Mouse (Mus musculus) kidney, postnatal 36 days (tissue): ENCODE measurements around the gene Acr.

ENCODE experiments used
- DNase-seq, 2 experiments: peaks; one replicate each; pipeline ENCODE4 v3.0.0; 2021 to 2022; ENCODE audit warnings: mixed read lengths in 2 of 2

The Acr gene

DNA sequence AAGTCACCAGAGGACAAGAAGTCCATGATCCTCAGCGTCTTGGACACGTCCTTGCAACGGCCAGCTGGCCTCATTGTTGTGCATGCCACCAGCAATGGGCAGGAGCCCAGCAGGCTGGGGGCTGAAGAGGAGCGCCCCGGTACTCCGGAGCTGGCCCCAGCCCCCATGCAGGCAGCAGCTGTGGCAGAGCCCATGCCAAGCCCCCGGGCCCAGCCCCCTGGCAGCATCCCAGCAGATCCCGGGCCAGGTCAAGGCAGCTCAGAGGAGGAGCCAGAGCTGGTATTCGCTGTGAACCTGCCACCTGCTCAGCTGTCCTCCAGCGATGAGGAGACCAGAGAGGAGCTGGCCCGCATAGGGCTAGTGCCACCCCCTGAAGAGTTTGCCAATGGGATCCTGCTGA, 19.3 kb upstream of the Acr start:
- no peak for DNase-seq

DNA sequence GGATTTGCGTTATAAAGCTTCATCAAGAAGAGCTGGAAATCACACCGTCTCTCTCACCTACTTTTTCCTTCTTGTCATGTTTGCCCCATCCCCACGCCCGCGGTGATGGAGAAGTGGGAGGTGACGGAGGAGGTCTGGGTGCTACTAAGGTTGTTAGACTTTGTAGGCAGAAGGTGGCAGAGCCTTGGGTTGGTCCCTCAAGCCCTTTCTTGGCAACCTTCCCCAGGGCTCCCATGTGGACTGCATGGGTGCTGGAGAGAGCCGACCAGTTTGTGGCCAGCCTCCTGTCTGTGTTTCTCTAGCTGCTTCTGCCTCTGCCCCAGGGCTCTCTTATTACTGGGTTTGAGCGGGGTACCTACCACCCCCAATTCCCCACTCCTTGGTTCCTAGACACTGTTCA, 17.6 kb upstream of the Acr start:
- DNase-seq, result no peak

DNA sequence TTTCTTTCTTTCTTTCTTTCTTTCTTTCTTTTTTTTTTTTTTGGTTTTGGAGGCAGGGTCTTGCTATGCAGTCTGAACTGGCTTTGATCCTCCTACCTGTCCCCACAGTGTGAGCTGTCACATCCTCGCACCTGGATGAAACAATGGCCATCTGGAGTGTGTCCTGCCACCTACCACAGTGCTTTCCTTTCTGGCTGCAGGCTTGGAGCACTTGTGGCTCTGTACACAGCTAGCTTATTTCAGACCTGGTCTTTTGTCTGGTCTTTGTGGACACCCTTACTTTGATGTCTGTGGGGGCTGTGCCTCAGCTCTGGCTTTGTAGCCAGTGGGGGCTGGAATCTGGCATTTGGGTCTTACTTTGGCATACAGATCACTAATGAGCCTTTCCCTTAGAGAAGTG, 16.4 kb upstream of the Acr start:
- no peak for DNase-seq

DNA sequence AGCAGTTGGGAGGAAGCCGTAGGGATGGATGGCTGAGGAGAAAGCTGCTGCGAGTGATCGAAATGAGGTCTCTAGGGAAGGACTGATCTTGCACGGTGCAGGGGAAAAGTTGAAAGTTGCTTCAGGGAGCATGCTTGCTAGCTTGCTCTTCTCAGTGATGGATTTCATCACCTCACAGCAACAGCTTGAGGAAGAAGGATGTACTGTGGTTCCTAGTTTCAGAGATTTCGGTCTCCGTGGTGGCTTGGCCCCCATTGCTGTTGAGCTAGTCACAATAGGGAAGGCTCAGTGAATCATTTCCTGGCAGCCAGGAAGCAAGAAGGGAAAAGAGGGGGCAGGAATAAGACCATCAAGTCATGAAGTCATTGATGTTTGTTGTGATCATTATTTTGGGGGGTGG, 12.5 kb upstream of the Acr start:
- DNase-seq, result no peak

DNA sequence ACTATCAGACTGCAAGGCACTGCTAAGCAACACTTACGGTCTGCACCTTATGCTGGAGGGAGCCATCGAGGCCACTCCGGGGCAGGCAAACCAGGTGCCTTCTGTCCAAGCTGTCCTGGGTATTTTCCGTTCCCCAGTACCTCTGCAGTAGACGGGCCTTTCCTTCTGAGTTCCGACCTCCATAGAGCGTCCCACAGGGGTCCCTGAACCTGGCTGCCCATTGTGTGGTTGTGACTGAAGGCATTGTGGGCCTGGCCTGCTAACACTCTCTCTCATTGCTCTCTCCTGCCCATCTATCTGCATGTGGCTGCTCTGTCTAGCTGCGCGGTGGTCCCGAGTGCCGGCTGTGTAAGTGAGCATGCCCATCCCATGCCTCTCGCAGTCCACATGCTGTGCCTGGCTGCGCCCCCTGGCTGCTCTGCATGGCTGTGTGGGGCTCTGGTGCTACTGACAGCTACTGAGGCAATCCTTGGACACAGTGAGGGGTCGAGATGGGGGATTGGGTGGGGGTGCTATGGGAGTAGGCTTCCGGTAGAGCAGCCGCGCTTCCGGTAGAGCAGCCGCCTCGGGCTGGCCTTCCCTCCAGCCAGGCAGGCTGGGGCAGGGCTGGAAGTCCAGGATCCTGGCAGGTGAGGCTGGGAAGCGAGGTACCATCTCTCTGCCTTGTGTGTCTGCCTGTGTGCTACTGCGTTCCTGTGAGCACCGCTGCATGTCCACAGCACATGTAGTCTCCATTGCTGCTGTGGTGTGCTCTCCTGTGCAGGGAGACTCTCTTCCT, 11.5 kb upstream of the Acr start:
- DNase-seq, result peak; percentile 18 to 23

DNA sequence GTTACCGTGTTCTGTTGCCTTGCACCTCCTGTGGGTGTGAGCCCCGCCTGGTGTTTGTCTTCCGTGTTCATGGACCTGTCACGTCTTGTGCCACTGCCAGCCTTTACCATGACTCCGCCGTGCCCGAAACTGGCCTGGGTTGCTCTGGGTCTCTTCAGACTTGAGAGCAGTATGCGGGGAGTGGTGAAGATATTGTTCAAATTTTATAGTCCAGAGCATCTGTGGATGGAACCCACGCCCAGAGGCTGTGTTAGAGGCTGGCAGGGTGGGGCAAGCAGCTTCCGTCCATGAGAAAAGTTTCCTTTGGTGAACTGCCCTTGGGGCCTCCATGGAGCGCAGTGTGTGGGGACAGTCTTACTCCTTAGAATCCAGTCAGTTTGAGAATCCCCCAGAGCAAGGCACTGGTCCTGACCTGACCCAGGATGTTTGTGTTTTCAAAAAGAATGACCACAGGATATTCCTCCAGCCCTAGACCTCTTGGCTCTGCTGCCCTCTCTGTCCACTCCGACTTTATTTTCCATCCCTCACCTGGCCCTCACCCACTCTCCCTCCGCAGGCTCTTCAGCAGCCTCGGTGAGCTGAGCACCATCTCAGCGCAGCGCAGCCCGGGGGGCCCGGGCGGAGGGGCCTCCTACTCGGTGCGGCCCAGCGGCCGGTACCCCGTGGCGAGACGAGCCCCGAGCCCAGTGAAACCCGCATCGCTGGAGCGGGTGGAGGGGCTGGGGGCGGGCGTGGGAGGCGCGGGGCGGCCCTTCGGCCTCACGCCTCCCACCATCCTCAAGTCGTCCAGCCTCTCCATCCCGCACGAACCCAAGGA, 10.7 kb upstream of the Acr start:
- DNase-seq, result no peak

DNA sequence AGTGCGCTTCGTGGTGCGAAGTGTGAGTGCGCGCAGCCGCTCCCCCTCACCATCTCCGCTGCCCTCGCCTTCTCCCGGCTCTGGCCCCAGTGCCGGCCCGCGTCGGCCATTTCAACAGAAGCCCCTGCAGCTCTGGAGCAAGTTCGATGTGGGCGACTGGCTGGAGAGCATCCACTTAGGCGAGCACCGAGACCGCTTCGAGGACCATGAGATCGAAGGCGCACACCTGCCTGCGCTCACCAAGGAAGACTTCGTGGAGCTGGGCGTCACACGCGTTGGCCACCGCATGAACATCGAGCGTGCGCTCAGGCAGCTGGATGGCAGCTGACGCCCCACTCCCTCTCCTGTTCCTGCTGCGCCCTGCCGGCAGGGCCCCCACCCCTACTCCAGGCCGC, 10.1 kb upstream of the Acr start:
- DNase-seq, result no peak

DNA sequence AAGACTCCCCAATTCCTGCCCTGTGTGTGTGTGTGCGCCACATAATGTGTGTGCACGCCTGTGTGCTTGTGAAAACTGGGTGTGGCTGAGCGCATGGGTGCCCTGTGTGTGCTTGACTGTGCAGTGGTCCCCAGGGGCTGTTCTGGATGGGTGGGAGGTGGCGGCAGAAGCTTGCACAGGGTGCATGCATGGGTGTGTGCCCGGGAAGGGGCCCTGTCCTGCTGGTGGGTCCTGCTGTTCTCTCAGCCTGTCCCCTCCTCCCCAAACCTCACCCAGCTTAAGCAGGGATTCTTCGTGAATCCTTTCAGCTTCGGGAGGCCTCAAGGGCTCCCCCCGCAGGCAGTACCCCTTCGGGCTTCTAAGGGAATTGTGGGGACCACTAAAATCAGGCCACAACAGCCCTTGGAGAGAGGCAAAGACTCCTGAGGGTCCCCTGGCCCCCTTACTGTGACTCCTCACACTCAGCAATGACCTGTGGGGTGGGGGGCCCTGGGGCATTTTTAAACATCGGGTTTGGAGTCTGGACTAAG, 8.9 kb upstream of the Acr start:
- no peak for DNase-seq

DNA sequence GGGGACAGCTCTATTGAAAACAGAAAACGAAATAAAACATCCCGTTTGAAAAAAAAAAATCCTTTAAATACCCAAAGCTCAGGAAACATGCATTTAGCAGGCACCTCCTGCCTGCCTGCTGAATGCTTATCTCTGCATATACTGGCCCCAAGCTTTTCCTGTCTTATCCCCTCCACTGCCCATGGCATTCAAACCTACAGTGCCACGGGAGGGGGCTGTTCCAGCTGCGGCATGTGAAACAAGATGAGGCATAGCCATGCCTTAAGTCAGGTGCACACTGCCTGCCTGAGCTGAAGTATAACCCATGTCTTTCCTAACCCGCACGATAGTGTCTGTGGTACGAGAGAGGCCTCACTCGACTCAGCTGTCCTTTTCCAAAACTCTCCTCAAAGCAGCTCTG, 4.0 kb downstream of the Acr start:
- DNase-seq, result no peak

DNA sequence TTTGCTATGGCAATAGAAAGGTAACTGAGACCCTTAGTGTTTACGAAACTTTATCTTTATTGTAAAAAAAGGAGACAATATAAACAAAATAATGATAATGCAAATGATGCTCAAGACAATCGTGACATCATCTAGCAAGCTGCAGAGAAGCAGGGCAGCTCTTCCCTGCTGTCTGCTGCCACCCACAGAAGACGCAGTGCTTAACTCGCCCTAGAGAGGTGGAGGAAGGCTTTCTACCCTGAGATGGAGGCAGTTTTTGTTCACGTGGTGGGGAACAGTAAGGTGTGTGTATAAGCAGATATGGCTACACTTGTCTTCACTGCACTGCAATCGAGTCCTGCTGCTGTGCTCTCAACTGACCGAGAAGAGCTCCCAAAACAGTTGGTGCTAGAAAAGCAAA, 14.4 kb downstream of the Acr start:
- DNase-seq, result no peak

DNA sequence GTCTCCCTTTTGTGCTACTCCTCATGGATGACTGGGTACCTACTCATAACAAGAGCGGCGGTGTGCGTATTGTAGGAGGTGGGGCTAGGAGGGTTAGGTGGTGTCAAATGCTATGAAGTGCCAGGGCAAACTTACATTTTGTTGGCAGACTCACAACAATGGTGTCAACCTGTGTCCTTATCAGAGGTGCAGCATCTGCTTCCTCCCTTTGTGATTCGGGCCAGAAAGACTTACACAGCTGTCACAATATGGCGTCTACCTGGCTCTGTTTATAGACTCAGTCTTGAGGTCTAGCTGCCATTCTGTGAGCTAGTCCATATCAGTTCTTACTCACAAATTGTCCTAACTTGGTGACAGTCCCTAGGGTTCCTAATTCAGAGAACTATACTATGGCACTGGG, 17.0 kb downstream of the Acr start:
- no peak for DNase-seq

DNA sequence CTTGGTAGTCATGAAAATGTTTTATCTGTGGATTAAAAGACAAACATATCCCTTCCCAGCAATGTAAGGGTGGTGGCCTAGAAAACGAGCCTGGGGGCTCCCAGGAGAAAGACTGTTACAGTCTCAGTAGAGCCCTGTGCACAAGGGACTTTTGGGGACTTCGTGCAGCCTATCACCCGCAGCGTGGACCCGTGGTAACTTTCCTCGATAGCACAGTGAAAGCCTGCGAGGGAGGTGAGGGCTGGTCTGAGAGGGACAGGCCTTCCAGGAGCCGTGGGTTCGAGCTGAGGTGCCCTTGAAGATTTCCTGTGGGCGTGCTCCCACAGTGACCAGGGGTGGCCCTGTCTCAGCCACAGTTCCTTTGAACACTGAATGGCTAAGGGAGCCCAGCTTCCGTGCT, 17.5 kb downstream of the Acr start:
- no peak for DNase-seq

DNA sequence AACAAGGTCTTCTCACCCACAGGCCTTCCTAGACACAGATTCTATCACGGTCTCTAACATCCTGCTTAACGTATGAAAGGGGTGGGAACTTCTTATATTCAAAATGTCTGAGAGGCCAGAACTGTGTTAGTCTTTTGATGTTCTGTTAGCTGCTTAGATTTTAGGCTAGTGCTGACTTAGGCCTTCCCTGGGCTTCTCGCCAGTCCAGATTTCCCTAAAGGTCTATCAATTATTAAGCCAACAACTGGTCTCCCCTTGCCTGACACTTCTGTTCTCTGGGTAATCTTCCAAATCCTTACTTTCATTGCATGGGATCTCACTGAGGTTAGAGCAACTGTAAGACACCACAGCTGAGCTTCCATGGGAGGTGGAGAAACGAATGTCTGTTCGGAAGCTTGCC, 21.0 kb downstream of the Acr start:
- peak; percentile 75 to 82 for DNase-seq

DNA sequence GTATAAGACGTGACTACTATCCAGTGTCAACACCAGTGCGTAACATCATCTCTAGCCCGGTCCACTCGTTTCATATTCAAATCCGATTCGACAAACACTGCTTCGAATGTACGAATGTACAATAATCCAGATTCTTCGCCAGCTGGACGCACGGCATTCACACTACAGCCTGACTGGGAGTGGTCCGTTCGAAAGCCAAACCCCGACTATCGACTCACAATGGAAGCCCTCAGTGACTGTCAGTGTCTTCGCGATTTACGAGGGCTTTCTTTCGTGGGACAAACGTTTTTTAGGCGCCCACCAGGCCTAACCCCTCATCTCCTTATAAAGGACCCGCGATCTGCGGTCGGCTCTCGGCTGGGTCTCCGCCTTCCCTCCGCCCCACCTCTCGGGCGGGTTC, 23.2 kb downstream of the Acr start:
- DNase-seq, result no peak

DNA sequence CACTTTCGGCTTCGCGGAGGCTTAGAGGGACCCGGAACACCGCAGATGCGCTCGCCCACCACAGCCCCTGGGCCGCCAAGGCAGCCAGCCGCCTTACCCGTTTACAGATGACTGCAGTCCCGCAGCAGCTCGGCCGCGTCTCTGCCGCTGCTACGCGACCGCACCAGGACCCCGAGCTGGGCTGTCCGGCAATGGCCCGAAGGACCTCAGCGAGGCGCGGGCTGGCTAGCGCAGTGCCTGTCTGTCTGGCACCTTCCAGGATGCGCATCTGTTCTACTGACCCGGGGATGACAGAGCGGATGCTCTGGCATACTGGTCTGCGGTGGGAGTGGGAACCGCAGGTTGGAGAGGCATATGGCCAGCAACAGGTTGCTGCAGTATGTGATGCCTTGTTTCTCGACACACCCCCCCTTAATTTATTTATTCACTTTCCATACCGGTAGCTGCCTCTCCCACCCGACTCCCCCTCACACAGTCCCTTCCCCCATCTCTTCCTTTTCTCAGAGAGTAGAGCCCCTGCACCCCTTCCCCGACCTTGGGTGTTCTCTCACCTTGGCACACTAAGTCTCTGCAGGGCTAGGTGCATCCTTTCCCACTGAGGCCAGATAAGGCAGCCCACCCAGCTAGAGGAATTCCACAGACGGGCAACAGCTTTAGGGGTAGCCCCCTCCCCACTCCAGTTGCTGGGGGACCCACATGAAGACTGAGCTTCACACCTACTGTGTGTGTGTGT, 23.8 kb downstream of the Acr start, which contains the start of gene Rabl2:
Gene Rabl2 (minus strand): TSS at position 201 of the 733 bp plus-strand sequence.
- DNase-seq, result peak; percentile 88 to 94

DNA sequence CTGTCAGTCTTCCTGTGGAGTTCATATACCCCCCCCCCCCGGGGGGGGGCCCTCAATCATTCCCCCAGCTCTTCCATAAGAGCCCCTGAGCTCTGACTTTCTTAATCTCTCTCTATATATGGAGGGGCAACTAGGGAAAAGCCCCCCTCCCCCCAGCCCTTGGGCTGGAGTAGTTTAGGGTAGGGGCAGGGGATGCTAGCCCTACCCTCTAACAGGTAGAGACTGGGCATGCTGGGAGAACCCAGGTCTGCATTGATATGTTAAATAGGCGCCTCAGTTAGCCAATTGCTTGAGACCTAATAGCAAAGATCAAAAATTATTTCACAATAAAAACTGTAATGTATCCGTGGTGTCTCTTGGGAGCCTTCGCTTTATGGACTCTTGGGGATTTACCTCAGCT, 24.4 kb downstream of the Acr start:
- no peak for DNase-seq

DNA sequence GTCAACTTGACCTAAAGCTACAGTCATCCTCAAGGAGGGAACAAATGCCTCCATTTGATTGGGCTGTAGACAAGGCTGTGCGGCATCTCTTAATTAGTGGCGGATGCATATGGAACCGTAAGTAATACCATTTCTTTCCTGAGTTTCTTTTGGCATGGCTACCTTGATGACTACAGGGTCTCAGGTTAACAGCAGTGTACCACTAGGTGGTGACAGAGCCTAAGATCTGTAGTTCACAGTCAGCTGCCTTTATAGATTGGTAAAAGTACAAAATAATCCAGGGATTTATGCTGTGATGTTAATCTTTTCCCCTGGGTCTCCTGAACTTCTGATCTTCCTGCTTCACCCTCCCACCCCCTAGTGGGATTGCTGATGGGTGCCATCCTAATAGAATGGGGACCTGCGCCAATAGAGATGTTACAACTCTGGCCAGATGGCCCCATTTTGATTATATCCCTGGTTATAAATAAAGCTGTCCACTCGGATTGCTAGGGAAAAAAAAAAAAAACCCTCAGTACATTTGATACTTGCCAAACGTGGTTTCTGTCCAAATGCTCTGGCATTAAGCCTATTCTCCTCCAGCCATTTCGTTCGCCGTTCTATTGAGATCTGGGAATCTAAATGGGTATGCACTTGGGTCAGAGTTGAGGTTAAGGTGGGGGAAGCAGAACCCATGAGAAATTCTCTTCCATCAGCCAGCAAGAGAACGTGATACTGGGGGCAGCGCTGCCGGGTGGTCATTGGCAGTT, 37.9 kb downstream of the Acr start:
- DNase-seq, result no peak

DNA sequence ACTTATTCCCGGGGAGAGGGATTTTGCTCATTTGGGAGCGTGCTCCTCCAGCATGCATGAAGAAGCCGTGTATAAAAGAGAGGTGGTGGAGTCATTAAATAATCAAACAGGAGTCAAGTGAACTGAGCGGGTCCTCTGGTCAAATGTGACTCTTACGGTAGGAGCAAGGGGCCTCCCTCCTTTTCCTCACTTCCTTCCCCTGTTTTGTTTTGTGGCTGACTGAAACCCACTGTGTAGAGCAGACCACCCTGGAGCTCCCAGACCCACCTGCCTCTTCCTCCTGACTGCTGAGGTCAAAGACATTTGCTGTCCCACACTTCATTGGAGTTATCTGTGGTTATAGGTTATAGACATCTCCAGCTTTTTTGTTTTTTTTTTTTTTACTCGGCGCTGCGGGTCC, 39.4 kb downstream of the Acr start:
- DNase-seq, result no peak

DNA sequence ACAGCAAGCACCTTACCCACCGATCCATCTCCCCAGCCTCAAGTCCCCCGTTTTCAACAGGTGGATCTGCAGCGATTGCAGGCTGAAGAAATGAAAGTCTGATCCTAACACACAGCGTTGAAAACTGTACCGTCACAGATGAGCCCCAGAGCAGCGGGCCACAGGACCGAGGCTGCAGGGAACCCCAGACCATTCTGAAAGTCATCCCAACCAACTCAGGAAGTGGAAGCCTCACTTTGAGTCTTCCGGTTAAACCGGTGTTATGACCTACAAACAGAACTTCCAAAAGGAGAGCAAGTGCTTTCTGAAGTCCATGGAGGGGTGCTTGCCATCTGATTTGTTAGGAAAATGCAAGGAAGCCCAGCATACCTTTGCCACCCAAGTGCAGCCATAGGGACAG, 39.8 kb downstream of the Acr start:
- no peak for DNase-seq

DNA sequence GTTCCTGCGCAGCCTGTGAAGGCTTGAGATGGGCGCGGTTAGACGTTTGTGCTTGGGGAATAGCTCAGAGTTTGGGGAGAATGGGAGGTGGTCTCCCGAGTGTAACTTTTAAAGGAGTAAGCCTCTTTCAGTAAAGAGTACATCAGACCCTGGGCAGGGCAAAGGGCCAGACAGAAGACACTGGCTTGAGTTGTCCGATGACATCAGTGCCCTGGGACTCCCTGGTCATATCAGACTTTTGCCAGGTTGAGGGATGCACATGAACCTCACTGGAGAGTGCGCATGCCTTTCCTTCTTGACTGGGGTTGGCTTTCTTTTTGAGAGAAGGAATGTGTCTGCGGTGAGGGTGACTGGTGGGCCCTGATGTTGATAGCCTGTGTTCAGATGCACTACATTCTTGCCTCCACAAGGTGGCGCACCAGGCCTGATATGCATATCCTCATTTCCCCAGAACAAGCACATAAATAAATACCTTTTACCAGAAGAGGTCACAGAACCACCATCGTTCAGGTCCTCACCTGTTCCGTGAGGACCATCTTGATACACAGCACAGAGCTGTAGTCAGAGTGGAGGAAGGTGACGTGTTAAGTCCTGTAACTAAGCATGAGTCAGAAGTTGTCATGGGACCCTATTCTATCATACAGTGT, 54.3 kb downstream of the Acr start:
- DNase-seq, result peak; percentile 4 to 61

DNA sequence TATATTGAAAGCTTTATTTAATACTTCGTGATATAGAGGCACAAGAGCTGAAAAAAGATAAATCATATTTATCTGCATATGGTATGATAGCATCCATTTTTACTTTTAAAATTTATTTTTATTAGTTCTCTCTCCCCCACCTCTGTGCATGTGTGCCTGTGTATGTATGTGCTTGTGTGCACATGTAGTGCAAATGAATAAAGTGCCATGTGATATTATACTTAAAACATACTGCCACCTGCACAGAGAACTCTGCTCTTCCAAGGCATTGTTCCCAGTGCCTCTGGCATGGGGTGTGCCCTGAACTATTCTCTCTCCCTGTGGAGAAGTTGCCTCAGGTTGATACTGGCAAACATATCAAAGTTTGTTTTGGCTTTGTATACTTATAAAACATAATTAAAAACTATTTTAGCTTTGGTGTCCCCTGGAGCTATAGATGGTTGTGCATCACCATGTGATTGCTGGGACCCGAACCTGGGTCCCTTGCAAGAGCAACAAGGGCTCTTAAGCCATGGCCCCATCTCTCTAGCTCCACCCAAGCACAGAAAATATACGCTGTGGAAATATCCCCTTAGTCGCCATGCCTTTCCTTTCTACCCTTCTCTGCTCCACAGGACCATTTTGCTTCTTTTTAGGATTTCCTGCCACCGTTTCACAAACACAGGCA, 55.0 kb downstream of the Acr start:
- DNase-seq, result no peak

DNA sequence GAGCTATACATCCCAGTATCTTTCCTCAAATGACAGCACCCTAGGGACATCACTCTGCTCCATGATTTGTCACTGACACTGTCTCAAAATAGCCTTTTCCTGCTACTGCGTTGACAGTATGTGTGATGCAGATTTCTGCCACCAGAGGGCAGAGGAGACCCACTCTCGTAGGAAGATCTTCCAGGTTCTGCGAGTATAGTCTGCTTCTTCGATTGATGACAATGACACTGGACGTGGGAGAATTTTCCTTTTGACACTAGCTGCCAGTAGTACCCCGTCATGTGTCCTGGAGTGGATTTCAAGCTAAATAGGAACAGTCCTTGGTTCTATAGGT, 55.5 kb downstream of the Acr start:
- DNase-seq, result peak; percentile 43 to 89
